Mouse (Mus musculus): ENCODE results near the gene Tcfl5.

DNA sequence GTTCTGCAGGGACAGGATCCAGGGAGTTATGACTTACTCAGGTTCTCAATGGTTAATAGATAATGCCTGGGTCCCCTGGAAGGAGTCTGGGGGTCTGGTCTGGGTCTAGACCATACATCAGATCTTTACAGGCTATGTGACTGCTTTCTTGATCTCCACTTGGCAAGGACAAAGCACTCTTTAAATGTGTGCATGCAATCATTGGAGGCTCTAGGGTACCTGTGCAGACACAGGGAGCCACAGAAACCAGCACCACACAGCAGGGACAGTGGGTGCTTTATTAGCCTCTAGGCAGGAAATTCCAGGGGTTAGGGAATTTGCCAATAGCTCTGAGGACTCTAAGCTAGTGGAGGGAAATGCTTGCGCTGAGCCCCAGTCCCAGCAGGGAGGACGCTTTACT is 30.6 kb downstream of the Tcfl5 start:
- TF ChIP-seq CTCF (IDR thresholded peaks at IDR 0.05; ENCODE audit: low read depth, low read length) (no peak), GATA1 (IDR thresholded peaks at IDR 0.05; ENCODE audit: borderline replicate concordance, low read length) (no peak)

Data from G1E (cell line).